Mouse (Mus musculus) cerebellum, adult 11-12 months (tissue): ENCODE results near the gene Npas1.

Experiments used
- DNase-seq: peaks from one replicate; pipeline ENCODE4 v3.0.0; 2022

Gene Npas1

GRCm38 (mm10) chr7:16477628-16478027 lies at the start of gene Npas1:
TSS of gene Npas1 (minus strand) at chr7:16477728.
- DNase-seq, result no peak

GRCm38 (mm10) chr7:16525995-16526394 lies 48.5 kb upstream of the Npas1 start:
- no peak for DNase-seq

GRCm38 (mm10) chr7:16525448-16525847 lies 47.9 kb upstream of the Npas1 start:
- DNase-seq, result no peak

DNA sequence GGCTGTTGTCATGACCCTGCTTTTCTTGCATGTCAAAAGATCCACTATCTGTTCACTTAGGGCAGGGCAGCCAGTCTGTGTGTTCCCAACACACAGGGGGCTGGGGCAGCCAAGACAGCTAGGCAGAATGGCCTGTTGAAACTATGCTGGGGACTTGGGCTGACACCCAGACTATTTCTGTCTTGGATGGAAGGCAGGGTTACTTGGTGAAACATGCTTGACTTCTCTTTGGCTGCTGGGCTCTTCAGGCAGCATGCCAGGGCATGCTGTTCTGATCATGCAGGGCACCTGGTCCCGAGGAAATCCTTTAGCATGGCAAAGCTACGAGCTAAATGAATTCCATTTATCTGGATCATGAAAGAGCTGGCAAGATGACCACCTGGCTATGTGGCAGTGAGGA lies 46.8 kb upstream of the Npas1 start:
- DNase-seq, result peak; percentile 76

DNA sequence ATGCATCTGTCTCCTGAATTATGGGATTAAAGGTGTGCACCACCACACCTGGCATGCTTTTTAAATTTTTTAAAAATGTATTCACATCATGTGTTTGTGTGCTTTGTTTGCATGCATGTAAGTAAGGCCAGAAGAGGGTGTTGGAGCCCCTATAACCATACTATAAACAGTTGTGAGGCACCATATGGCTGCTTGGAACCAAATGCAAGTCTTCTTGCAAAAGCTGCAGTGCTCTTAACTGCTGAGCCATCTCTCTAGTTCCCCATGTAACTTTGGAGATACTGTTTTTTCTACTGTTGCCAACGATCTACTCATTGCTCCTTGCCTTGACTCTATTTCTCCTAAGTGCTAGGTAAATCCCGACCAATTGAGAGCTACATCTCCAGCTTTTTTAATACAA lies 41.8 kb upstream of the Npas1 start:
- no peak for DNase-seq

- no peak for DNase-seq
Observed at GRCm38 (mm10) chr7:16517198-16517597, 39.7 kb upstream of the Npas1 start.

GRCm38 (mm10) chr7:16507284-16507683 lies 29.8 kb upstream of the Npas1 start:
- no peak for DNase-seq

DNA sequence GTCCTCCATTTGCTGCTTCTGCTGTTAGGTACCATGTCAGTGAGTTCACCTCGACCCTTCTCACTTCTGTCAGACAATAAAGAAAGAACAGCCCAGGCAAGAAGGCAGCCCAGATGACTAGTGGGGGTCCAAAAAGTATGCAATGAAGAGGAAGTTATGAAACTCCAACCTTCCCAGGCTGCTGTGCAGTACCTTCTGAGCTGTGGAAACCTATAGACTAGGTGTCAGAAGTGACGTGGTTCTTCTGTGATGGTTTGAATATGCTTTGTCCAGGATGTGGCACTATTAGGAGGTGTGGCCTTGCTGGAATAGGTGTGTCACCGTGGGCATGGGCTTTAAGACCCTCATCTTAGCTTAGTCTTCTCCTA lies 27.7 kb upstream of the Npas1 start:
- DNase-seq, result no peak

DNA sequence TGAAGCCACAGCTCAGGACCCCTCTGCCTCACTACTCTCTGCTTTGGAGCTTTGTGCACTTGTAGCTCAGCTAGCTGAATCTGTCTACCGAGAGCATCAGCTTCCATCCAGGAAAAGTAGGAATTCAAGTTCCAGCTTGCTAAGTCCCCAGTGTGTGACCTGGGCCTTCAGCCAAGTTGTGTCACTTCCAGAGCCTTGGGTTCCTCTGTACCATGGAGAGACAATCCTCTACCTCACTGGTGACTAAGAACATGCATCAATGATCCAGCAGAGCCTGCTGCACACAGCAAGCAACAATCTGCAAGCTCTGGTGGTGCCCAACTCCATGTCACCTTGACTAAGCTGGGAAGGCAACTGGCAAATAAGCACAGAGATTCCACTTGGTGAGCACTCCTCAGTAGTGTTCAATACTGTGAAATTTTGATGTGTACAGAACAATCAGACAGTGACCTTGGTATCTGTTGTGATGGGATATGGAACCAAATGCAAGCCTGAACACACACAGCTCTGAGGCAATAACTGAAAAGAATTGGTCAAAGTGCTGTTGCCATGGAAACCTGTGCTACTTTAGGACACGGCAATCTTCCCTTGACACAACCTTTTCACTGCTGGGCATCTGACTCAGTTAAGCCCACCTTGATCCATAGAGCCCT lies 27.2 kb upstream of the Npas1 start:
- no peak for DNase-seq

DNA sequence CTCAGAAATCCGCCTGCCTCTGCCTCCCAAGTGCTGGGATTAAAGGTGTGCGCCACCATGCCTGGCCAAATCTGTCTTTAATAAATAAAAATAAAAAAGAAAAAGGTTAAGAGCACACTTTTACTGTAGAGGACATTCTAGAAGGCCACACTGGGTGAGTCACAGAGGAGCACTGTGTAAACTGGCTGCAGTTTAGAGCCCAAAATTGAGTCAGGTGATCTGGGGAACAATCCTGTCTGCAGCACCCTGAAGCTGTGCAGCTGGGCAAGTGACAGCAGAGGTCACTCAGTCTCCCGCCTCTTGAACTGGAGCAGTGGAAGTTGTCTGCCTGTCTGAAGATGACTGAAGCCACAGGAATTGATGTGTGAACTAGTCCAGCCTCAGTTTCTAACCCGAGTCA lies 24.0 kb upstream of the Npas1 start:
- DNase-seq, result no peak

DNA sequence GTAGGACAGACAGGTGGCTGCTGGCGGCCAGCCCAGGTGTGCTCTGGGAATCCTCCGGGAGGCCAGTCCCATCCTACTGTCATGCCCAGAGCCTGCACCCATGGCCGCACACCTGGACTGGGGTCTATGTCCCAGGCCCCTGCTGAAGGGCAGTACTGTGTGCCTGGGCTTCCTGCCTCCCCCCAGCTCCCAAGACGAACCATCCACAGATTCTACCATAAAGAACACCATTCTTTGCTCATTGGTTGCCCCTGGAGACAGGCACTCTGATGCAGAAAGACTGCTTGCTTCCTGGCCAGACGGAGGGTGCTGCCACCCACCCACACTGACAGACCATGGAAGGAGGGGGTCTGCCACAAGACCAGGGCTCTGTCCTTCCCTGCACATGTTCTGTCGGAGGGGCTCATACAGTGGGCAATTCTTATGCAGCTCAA lies 22.2 kb upstream of the Npas1 start:
- DNase-seq, result no peak

DNA sequence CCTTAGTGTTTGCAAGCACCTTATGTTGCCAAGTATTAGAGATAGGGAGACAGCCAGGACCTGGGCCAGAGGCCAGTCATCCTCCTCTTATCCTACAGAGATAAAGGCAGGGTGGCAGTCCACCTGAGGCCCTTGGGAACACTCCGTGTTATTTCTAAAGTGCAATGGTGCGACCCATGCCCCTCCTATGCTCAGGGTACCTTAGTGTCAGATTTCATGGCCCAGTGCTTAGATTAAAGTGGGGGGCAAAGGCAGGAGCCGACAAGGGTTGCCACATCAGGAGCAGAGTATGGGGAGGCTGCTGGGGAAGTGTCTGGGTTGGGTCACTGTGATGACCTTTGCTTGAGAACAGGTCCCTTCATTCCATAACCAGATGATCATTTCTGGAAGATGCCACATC lies 18.7 kb upstream of the Npas1 start:
- no peak for DNase-seq

- DNase-seq, result no peak
Observed at GRCm38 (mm10) chr7:16493361-16493760, 15.8 kb upstream of the Npas1 start.

GRCm38 (mm10) chr7:16492211-16492610 lies 14.7 kb upstream of the Npas1 start:
- DNase-seq, result no peak

- peak; percentile 62 for DNase-seq
Observed at GRCm38 (mm10) chr7:16491759-16492158, 14.2 kb upstream of the Npas1 start.

DNA sequence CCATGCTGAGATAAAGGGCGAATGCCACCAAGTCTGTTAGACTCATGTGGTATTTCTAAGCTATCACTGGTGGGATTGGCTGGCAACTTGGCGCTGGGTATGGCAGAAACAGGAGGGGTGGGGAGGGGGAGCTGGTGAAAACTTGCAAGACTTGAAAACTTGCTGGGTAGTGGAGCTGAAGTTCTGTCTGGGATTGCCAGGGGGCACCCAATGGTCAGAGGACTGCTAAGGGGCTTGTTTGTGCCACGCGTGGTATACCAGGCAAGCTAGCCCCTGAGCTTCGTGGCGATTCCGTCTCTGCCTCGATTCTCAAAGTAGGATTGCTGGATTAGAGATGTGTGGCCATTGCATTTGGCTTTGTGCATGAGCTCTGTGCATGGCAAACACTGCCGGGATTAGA lies 12.4 kb upstream of the Npas1 start:
- DNase-seq, result no peak

DNA sequence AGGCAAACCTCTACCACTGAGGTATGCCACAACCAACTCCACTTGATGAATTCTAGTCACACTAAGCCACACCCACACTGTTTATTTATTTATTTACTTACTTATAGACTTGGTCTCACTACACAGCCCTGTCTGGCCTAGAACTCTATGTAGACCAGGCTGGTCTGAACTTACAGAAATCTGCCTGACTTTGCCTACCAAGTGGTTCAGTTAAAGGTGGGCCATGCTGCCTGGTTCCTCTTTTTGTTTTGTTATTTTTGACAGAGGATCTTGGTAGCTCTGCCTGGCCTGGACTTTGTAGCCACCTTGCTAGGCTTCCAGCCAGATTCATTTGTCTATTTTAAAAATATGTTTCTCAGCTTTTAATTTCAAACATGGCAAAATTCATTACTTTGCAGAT lies 11.3 kb upstream of the Npas1 start:
- no peak for DNase-seq

DNA sequence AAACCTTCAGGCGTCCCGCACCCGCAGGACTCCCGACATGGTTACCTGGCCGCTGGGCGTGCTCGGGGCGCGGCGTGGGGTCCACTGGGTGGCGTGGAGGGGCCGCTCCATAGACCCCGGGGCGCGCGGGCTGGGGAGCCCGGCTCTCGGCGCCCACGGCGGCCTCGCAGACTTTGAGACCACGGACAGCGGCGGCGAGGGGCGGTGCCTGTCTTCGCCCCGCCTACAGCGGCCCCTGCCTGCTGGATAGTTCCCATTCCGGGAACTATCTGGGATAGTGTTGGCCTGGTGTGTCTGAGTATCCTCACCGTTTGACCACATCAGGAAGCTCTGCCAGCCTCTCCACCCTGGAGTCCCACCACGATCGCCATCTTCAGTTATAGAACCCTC lies 933 bp downstream of the Npas1 start:
- no peak for DNase-seq

DNA sequence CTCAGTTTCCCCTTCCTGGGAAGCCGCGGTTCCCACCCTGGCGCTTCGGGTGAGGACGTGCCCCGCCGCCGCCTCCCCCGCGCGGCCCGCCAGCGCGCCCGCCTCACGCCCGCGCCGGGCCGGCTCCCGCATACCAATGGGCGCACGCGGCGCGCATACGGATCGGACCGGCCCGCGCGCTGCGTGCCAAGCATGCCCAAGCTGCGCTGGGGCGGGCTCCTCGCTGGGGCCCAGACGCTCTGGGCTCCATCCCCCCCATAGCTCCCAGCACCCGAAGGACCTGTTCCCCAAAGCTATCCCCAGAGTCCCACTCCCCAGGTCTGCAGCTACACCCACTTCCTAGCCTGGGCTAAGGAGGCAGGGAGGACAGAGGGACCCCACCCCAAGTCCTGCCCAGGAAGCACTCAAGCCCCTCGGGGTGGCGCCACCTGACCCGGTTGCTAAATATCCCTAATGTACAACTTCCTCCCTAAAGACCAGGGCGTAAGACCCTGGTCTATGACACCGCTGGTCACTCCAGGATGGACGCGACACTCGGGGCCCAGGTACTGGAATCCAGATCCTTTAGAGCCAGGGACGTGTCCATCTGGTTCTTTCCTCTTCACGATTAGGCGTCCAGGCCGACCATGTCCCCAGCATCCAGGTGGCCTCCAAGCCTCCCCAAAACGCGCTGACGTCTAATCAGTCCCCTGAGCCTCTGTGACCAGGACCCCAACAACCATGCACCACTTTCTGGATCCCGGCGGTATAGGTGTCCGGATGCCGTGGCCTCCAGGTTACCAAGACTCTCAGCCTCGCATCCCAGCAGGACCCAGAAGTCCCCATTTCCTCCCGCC lies 1.5 kb downstream of the Npas1 start:
- no peak for DNase-seq

DNA sequence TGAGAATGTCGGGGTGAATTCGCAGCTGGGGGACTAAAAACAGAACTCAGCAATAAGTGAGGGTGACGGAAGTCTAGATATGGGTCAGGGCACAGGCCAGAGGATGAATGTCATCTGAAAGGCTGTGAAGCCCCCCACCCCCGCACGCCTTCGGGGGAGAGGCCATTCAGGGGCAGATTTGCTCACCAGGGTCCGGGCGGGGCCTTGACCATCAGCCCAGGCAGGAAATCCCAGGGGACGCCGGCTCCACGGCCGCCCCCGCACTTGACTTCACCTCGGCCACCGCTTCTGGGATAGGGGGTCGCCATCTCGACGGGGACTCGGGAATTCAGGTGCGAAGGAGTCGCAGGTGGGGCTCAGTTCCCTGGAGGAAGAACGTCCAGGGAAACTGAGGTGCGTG lies 2.2 kb downstream of the Npas1 start:
- DNase-seq, result no peak

DNA sequence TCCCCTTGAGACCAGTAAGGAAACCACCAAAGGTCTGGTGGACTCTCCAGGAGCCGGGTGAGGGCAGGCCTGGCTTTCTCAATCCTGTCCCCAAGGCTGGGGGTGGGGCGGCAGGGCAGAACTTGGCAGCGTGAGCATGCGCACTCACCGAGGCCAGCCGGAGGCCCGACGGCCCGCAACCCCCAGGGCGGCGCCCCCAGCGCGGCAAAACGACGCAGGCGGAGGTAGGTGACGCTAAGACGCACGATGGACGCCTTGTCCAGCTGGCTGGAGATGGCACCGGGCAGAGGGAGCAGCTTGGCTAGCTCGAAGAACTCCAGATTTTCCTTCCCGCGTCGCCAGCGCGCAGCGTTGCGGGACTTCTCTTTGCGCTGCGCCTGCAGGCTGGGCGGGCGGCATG lies 3.1 kb downstream of the Npas1 start:
- DNase-seq, result no peak

GRCm38 (mm10) chr7:16473847-16474246 lies 3.7 kb downstream of the Npas1 start:
- DNase-seq, result no peak

DNA sequence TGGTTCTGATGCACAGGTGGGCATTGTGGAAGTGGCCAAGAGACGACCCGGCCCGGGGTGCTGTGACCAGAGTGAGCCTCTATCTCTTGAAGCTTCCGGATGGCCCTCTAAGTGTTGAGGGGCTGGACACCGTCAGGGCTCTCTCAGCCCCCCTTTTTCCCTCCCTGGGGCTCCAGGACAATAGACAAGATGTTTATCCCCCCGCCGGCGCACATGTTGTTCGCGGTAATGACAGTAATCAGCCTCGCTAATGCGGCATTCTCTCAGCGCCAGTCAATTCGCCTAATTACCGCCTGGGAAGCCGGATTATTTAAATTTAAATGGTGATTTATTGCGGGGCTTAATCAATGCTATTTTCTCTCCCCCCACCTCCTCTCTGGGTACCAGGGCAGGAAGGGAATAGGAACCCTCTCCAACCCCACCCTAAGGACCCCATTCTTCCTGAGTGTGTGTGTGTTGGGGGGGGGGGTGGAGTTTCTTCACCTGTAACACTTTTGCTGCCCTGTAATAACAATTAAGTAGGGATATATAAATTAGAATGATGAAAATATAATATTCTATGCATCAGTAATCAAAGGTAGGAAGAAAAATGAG lies 5.3 kb downstream of the Npas1 start:
- DNase-seq, result no peak

GRCm38 (mm10) chr7:16471549-16471948 lies 6.0 kb downstream of the Npas1 start:
- DNase-seq, result no peak
